Mouse (Mus musculus): ENCODE results near the gene Col6a5. TPM values are rescaled to one million over a fixed set of nuclear protein-coding genes. Genes with fewer than 3 reads are reported as not detected.
"Not testable (repeated sequence)": the region's sequence is repeated elsewhere in the genome, so short reads cannot be mapped to it uniquely, and the experiment has no call there.

Col6a5 gene
- polyA plus RNA-seq, 1 experiment from 2014 or later = 0.60 TPM

DNA sequence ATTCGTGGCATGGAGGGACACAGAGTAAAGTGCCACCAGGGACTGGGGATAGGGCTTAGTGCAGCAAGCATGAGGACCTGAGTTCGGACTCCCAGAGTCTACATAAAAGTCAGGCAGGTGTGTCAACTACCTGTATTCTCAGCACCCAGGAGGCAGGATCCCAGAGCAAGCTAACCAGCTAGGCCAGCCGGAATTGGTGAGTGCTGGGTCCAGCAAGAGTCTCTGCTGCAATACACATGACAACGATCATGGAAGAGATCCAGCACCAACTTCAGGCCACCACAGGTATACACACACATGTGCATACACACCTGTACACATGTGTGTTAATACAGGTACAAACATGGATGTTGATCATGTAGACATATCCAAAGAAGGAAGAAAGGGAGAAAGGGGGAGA is 112.0 kb downstream of the Col6a5 start:
- H3K27ac ChIP-seq = no peak overlapping the region
- WGBS = 76% methylated on average over 4 of the region's 4 CpGs
- no peak overlapping the region for H3K9ac ChIP-seq
- H3K4me3 ChIP-seq = no peak overlapping the region
- no peak for ATAC-seq (ENCODE audit: insufficient number of reproducible peaks, low FRiP score, low TSS enrichment, low read depth)
- H3K36me3 ChIP-seq = no peaks in the 10 kb centered on the region
- no peaks in the 10 kb centered on the region for H3K27me3 ChIP-seq
- H3K9me3 ChIP-seq = no peaks in the 10 kb centered on the region
- H3K4me1 ChIP-seq = no peaks in the 10 kb centered on the region
- H3K4me2 ChIP-seq = no peak overlapping the region

GRCm38 (mm10) chr9:105847261-105847660 is 113.2 kb downstream of the Col6a5 start:
- no peak for ATAC-seq (ENCODE audit: insufficient number of reproducible peaks, low FRiP score, low TSS enrichment, low read depth)
- 77% methylated on average over 5 of the region's 5 CpGs for WGBS
- H3K9me3 ChIP-seq = no peaks in the 10 kb centered on the region

DNA sequence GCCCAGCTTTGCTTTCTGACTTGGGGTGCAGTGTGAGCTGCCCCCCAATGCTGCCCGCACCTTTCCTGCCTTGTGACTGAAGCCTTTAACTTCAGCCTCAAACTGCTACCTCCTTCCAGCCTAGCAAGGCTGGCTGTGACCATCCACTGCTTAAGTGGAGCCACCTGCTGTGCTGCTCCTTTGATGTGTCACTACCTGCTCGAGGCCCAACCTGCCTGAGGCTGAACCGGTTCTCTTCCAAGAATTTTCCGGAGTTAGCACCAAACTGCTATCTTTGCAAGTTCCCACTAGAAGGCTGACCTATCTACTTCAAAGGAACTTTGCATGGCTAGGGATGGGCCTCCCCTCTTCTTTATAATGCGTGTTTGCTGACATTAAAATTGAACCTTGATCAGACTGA is 119.1 kb downstream of the Col6a5 start:
- H3K9me3 ChIP-seq; ATAC-seq (ENCODE audit: insufficient number of reproducible peaks, low FRiP score, low TSS enrichment, low read depth); H3K36me3 ChIP-seq; H3K4me1 ChIP-seq; H3K9ac ChIP-seq; H3K27me3 ChIP-seq; H3K27ac ChIP-seq; H3K4me2 ChIP-seq; H3K4me3 ChIP-seq: not testable (repeated sequence)
- WGBS = 30% methylated on average over 5 of the region's 5 CpGs

More at GRCm38 (mm10) chr9:105847261-105847660, 113.2 kb downstream of the Col6a5 start:
- Histone ChIP-seq H3K4me2 (no peak overlapping the region), H3K9ac (no peak overlapping the region), H3K4me3 (no peak overlapping the region), H3K4me1 (no peaks in the 10 kb centered on the region), H3K27me3 (no peaks in the 10 kb centered on the region), H3K36me3 (no peaks in the 10 kb centered on the region), H3K27ac (no peak overlapping the region)

DNA sequence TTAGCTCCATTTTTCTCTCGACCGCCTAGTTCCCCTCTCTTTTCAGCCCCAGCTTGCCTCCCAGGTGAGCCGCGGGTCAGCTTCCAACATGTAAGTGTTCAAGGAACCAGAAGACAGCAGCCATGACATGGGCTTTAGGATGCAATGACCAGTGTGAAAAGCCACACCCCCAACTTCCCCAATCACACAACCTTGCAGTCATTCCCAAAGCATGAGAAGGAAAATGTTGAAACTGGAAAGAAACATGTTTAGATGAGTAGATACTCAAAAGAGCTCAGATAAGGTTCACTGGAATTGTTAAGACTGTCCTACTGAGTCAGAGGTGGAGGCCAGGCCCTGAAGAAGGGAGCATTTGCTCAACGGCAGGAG is 121.3 kb downstream of the Col6a5 start:
- Histone ChIP-seq H3K36me3 (no peaks in the 10 kb centered on the region), H3K27ac (no peak overlapping the region), H3K4me2 (no peak overlapping the region), H3K9me3 (no peaks in the 10 kb centered on the region), H3K9ac (no peak overlapping the region), H3K4me1 (peaks cover 5% of the 10 kb centered on the region; the same call in 1 of the 2 replicates), H3K27me3 (no peaks in the 10 kb centered on the region), H3K4me3 (no peak overlapping the region)
- ATAC-seq (ENCODE audit: insufficient number of reproducible peaks, low FRiP score, low TSS enrichment, low read depth) = no peak
- 88% methylated on average over 5 of the region's 5 CpGs for WGBS

- H3K4me1 ChIP-seq = peaks cover 5% of the 10 kb centered on the region; the same call in 1 of the 2 replicates
- no peaks in the 10 kb centered on the region for H3K27me3 ChIP-seq
- 84% methylated on average over 4 of the region's 4 CpGs for WGBS
- ATAC-seq (ENCODE audit: insufficient number of reproducible peaks, low FRiP score, low TSS enrichment, low read depth) = no peak
- no peaks in the 10 kb centered on the region for H3K9me3 ChIP-seq
- no peak overlapping the region for H3K27ac ChIP-seq
- H3K36me3 ChIP-seq = no peaks in the 10 kb centered on the region
- no peak overlapping the region for H3K4me2 ChIP-seq
- no peak overlapping the region for H3K4me3 ChIP-seq
- no peak overlapping the region for H3K9ac ChIP-seq
Measured at GRCm38 (mm10) chr9:105838396-105839146, 121.9 kb downstream of the Col6a5 start.

- WGBS = 60% methylated on average over 7 of the region's 7 CpGs
- Histone ChIP-seq H3K4me1 (peaks cover 5% of the 10 kb centered on the region; the same call in 1 of the 2 replicates), H3K4me2 (no peak overlapping the region), H3K36me3 (no peaks in the 10 kb centered on the region), H3K4me3 (no peak overlapping the region), H3K27ac (peak overlapping the region; percentile 48), H3K9me3 (no peaks in the 10 kb centered on the region), H3K27me3 (no peaks in the 10 kb centered on the region), H3K9ac (no peak overlapping the region)
- ATAC-seq (ENCODE audit: insufficient number of reproducible peaks, low FRiP score, low TSS enrichment, low read depth) = peak; percentile 52; the same call in 1 of the 2 replicates
Measured at GRCm38 (mm10) chr9:105835587-105835986, 124.9 kb downstream of the Col6a5 start.

DNA sequence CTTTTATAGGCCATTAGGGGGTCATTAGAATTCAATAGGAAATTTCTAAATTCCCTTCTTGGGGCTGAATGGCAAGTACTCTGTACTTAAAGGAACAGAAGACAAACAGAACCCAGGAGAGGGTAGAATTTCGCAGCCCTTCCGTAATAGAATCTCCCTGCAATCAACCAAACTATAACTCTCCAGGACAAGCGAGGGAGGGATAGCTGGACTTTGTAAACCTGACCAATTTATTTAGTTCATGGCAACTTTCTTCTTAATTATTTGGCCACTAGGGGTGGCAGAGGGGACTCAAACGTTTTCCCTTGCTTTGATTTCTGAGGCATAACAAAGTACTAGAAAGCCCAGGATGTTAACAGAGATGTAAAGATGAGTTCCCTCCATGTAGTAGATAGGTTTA is 125.6 kb downstream of the Col6a5 start:
- H3K36me3 ChIP-seq = no peaks in the 10 kb centered on the region
- H3K27ac ChIP-seq = peak overlapping the region; percentile 48; the same call in 1 of the 2 replicates
- no peak for ATAC-seq (ENCODE audit: insufficient number of reproducible peaks, low FRiP score, low TSS enrichment, low read depth)
- no peaks in the 10 kb centered on the region for H3K27me3 ChIP-seq
- no peak overlapping the region for H3K4me2 ChIP-seq
- no peak overlapping the region for H3K4me3 ChIP-seq
- no peaks in the 10 kb centered on the region for H3K9me3 ChIP-seq
- 28% methylated on average over 4 of the region's 4 CpGs for WGBS
- no peak overlapping the region for H3K9ac ChIP-seq
- peaks cover 5% of the 10 kb centered on the region; the same call in 1 of the 2 replicates for H3K4me1 ChIP-seq

GRCm38 (mm10) chr9:105831291-105831690 is 129.2 kb downstream of the Col6a5 start:
- no peak overlapping the region for H3K4me2 ChIP-seq
- peaks cover 19% of the 10 kb centered on the region for H3K4me1 ChIP-seq
- 0 out of 2 replicates have a peak, but pooled peaks cover 7% of the 10 kb centered on the region for H3K27me3 ChIP-seq
- no peaks in the 10 kb centered on the region for H3K36me3 ChIP-seq
- 92% methylated on average over 9 of the region's 9 CpGs for WGBS
- no peak for ATAC-seq (ENCODE audit: insufficient number of reproducible peaks, low FRiP score, low TSS enrichment, low read depth)
- no peak overlapping the region for H3K4me3 ChIP-seq
- no peak overlapping the region for H3K27ac ChIP-seq
- H3K9ac ChIP-seq = no peak overlapping the region
- no peaks in the 10 kb centered on the region for H3K9me3 ChIP-seq

DNA sequence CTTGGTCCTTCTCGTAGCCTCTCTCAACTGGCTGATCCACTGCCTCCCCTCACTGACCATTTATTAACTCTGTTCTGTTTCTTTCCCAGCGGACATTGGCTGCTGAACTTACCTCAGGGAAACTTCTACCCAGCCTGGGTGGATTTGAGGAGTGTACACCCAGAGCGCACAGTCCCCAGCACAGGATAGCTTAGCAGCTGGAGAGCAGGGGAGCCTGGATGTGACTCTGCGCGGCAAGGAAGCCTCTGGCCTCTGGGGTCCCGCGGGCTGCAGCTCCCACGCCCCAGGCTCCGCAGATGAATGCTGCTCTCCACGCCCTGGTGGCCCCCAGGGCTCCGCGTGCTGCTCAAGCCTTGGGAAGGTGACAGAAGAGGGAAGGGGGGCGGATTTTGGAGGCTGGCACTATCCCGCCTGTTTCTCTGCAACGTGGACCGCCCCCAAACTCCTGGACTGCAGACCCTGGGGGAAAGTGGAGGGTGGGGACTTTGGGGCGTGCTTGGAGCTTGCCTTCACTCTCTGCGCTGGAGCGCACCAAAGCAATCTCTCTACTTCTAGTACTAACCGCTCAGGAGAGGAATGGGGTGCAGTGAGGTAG is 132.6 kb downstream of the Col6a5 start, which contains the start of gene Col6a6:
Gene Col6a6, minus strand, starts transcription at position 370 of the 595 bp plus-strand sequence.
- Histone ChIP-seq H3K4me1 (peaks cover 15% of the 10 kb centered on the region), H3K4me3 (peak within 1 kb of the TSS; percentile 31), H3K36me3 (no peaks in the 10 kb centered on the region), H3K27me3 (0 out of 2 replicates have a peak, but pooled peaks cover 7% of the 10 kb centered on the region), H3K9me3 (no peaks in the 10 kb centered on the region), H3K9ac (no peak within 1 kb of the TSS), H3K4me2 (peak within 1 kb of the TSS; percentile 50), H3K27ac (peak within 1 kb of the TSS; percentile 68)
- no peak for ATAC-seq (ENCODE audit: insufficient number of reproducible peaks, low FRiP score, low TSS enrichment, low read depth)
- WGBS = 11% methylated on average over 19 of the region's 20 CpGs

DNA sequence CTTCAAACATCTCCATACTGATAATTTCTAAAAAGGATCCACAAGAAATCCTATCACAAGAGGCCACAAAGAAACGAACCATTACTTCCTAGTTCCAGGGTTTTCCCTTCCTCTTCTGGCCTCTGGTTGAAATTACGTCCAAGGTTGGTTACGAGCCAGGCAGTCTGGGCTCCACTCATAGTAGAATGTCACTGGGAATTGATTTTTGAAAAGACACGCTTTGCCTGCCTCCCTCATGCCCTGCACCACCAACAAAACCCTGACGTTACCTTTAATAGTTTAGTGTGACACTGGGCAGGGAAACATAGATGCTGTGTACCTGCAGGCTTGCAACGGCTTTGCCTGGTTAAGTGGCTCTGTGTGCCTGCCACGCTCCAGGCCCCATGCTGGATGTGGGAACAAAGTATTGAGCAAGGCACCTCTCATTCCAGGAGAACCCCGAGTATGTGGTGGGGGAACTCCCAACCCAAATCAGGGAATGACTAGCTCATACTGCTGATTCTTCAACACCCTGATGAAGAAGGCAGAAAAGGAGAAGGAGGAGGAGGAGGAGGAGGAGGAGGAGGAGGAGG is 133.3 kb downstream of the Col6a5 start:
- Histone ChIP-seq H3K27me3 (0 out of 2 replicates have a peak, but pooled peaks cover 7% of the 10 kb centered on the region), H3K27ac (peak overlapping the region; percentile 68), H3K4me2 (no peak overlapping the region), H3K9ac (no peak overlapping the region), H3K9me3 (no peaks in the 10 kb centered on the region), H3K4me1 (peaks cover 15% of the 10 kb centered on the region), H3K4me3 (peak overlapping the region; percentile 9; the same call in 1 of the 2 replicates), H3K36me3 (no peaks in the 10 kb centered on the region)
- WGBS = 43% methylated on average over 8 of the region's 8 CpGs
- no peak for ATAC-seq (ENCODE audit: insufficient number of reproducible peaks, low FRiP score, low TSS enrichment, low read depth)

DNA sequence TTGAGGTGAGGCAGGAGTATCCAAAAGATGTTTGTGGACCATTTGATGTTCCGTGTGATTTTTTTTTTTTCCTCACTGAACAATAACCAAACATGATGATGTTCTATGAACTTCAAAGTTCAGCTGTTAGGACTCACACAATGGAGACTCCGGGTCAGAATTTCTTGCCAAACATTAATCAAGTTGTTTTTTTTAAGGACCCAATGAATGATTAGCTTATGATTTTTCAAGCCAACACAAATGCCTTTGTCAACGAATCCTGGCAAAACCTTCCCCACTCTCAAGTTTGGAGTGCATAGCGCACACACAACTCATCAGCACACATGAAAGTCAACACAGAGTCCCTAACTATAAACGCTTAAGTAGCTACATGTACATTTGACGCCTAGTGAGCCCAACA is 139.7 kb downstream of the Col6a5 start:
- Histone ChIP-seq H3K4me2 (no peak overlapping the region), H3K4me1 (no peaks in the 10 kb centered on the region), H3K9me3 (no peaks in the 10 kb centered on the region), H3K36me3 (no peaks in the 10 kb centered on the region), H3K27me3 (no peaks in the 10 kb centered on the region), H3K9ac (no peak overlapping the region), H3K27ac (no peak overlapping the region), H3K4me3 (no peak overlapping the region)
- WGBS = 91% methylated on average over 6 of the region's 6 CpGs
- ATAC-seq (ENCODE audit: insufficient number of reproducible peaks, low FRiP score, low TSS enrichment, low read depth) = no peak

GRCm38 (mm10) chr9:105819155-105819709 is 141.2 kb downstream of the Col6a5 start:
- H3K9me3 ChIP-seq = no peaks in the 10 kb centered on the region
- no peaks in the 10 kb centered on the region for H3K27me3 ChIP-seq
- H3K4me3 ChIP-seq = no peak overlapping the region
- ATAC-seq (ENCODE audit: insufficient number of reproducible peaks, low FRiP score, low TSS enrichment, low read depth) = no peak
- WGBS = 70% methylated on average over 29 of the region's 29 CpGs
- no peak overlapping the region for H3K9ac ChIP-seq
- no peak overlapping the region for H3K27ac ChIP-seq
- no peak overlapping the region for H3K4me2 ChIP-seq
- H3K4me1 ChIP-seq = no peaks in the 10 kb centered on the region
- H3K36me3 ChIP-seq = no peaks in the 10 kb centered on the region

Measured in limb, embryonic 15.5 days (tissue).